Mouse (Mus musculus) mouse trophoblast stem cell (cell line): Measurements from ENCODE around the gene Has1.

Source experiments
- in situ Hi-C, 2 experiments: fragments of 300-500 bp; cut with MseI, MboI; formaldehyde crosslinking; loops; 2 replicates in 1 of 2; 3 replicates in 1 of 2; pipeline ENCODE4 v1.15.1; 2025

Has1 gene

GRCm38 (mm10) chr17:17795527-17795926, 59.5 kb downstream of the Has1 start:
- in situ Hi-C loops = no loop called here
